Mouse (Mus musculus) neural tube, embryonic 14.5 days (tissue): Measurements from ENCODE around the gene Mettl5. TPM values are rescaled to one million over a fixed set of nuclear protein-coding genes. Genes with fewer than 3 reads are reported as not detected.

ENCODE experiments used
- ATAC-seq: fragments of 200-750 bp; cut with Nextera tagmentation; 2 replicates; pipeline ENCODE4 v1.8.0; 2017; ENCODE audit warnings: low read depth, mild to moderate bottlenecking, moderate TSS enrichment, moderate library complexity
- H3K27ac ChIP-seq: fragments of 300-500 bp; sonication (generic); 2 replicates; pipeline ENCODE4 v1.5.1; 2014; ENCODE audit warnings: low read depth, mild to moderate bottlenecking, control low read depth, low read length, moderate library complexity, mixed read lengths
- H3K27me3 ChIP-seq: fragments of 300-500 bp; sonication (generic); 2 replicates; pipeline ENCODE4 v1.6.1; 2014; ENCODE audit warnings: low read length; ENCODE audit not compliant: control insufficient read depth, insufficient read depth
- H3K36me3 ChIP-seq: fragments of 300-500 bp; sonication (generic); 2 replicates; pipeline ENCODE4 v1.6.1; 2014; ENCODE audit warnings: low read length, mixed read lengths; ENCODE audit not compliant: control insufficient read depth, insufficient read depth
- H3K4me1 ChIP-seq: fragments of 300-500 bp; sonication (generic); 2 replicates; pipeline ENCODE4 v1.6.1; 2014; ENCODE audit warnings: low read length; ENCODE audit not compliant: control insufficient read depth, insufficient read depth
- H3K4me2 ChIP-seq: fragments of 300-500 bp; sonication (generic); 2 replicates; pipeline ENCODE4 v1.6.1; 2014; ENCODE audit warnings: mild to moderate bottlenecking, low read depth, low read length, control low read depth
- H3K4me3 ChIP-seq: fragments of 300-500 bp; sonication (generic); 2 replicates; pipeline ENCODE4 v1.5.1; 2014; ENCODE audit warnings: low read depth, low read length, control low read depth, mixed read lengths
- H3K9ac ChIP-seq: fragments of 300-500 bp; sonication (generic); replicated peaks from 2 replicates; pipeline ENCODE4 v1.6.1; 2014; ENCODE audit warnings: low read depth, mild to moderate bottlenecking, control low read depth, low read length, mixed read lengths
- H3K9me3 ChIP-seq: fragments of 300-500 bp; sonication (generic); 2 replicates; pipeline ENCODE4 v1.6.1; 2016; ENCODE audit warnings: low read length; ENCODE audit not compliant: control insufficient read depth
- WGBS: fragments of 180-500 bp; shearing (Covaris S2); extraction: QIAGEN DNeasy Blood & Tissue Kit; methylation state at CpG from one replicate; pipeline ENCODE4 v1.1.7; 2014; 5-methylcytosine and 5-hydroxymethylcytosine counted together
- polyA plus RNA-seq: library from polyadenylated mRNA; unstranded; fragments of >200 nt; fragmentation: Nextera tagmentation; extraction: Ambion mirVana; gene quantifications from 2 replicates; pipeline ENCODE4 v1.2.1, GENCODE M21; 2014

Mettl5 gene
- polyA plus RNA-seq, 1 experiment from 2014 or later = 35.9 TPM

DNA sequence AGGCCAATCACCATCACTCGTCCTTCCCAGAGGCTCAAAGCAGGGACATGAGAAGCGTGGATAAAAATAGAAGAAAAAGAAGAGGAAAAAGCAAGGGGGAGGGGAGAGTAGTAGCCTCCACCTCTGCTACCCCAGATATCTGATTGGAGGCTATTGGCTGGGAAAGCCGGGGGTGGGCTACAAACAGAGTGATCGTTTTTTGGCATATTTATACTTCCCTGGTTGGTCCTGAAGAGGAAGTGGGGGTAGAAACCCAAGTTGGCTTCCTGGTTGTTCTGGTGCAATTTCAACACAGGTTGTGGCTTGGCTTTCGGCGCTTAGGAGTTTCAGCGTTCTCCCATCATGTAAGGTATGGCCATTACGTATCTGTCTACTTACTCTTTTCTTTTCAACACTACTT, 63.7 kb downstream of the Mettl5 start, which contains the start of gene Klhl23:
TSS of gene Klhl23 (plus strand) at position 234 of the 400 bp plus-strand sequence.
- H3K27me3 ChIP-seq = no peaks in the 10 kb centered on the region
- peak within 1 kb of the TSS; percentile 94 for H3K27ac ChIP-seq
- H3K9me3 ChIP-seq = no peaks in the 10 kb centered on the region

More for the DNA sequence above, 63.7 kb downstream of the Mettl5 start, which contains the start of gene Klhl23:
- H3K4me2 ChIP-seq = peak within 1 kb of the TSS; percentile 72
- no peak for ATAC-seq
- peak within 1 kb of the TSS; percentile 84 for H3K4me3 ChIP-seq
- 19% methylated on average over 8 of the region's 8 CpGs for WGBS
- H3K4me1 ChIP-seq = peaks cover 16% of the 10 kb centered on the region
- peak within 1 kb of the TSS; percentile 96 for H3K9ac ChIP-seq
- no peaks in the 10 kb centered on the region; the same call in 1 of the 2 replicates for H3K36me3 ChIP-seq

Other genes with a start within 250 kb of the Mettl5 start
- gene Bbs5, start 238.4 kb downstream of the Mettl5 start, polyA plus RNA-seq = 31.2 and 31.9 TPM in 2 replicates
- 0.39 and 0.40 TPM in 2 replicates for gene Klhl41, start 215.5 kb downstream of the Mettl5 start, polyA plus RNA-seq
- 20.5 and 21.3 TPM in 2 replicates for gene Fastkd1, start 172.1 kb downstream of the Mettl5 start, polyA plus RNA-seq
- 92.3 and 111 TPM in 2 replicates for gene Ppig, start 163.1 kb downstream of the Mettl5 start, polyA plus RNA-seq
- 2.3 and 3.3 TPM in 2 replicates for gene Ccdc173, start 96.0 kb downstream of the Mettl5 start, polyA plus RNA-seq
- gene Phospho2, start 96.0 kb downstream of the Mettl5 start, polyA plus RNA-seq = 38.2 and 41.9 TPM in 2 replicates
- 106 and 120 TPM in 2 replicates for gene Klhl23, start 63.7 kb downstream of the Mettl5 start, polyA plus RNA-seq
- 248 and 276 TPM in 2 replicates for gene Ssb, start 24.1 kb downstream of the Mettl5 start, polyA plus RNA-seq
- 25.5 and 28.7 TPM in 2 replicates for gene Ubr3, start 11.6 kb upstream of the Mettl5 start, polyA plus RNA-seq
- 0.17 and 0.21 TPM in 2 replicates for gene Myo3b, start 153.5 kb upstream of the Mettl5 start, polyA plus RNA-seq